Mouse (Mus musculus): ENCODE results near the gene Dram1.

The Dram1 gene

DNA sequence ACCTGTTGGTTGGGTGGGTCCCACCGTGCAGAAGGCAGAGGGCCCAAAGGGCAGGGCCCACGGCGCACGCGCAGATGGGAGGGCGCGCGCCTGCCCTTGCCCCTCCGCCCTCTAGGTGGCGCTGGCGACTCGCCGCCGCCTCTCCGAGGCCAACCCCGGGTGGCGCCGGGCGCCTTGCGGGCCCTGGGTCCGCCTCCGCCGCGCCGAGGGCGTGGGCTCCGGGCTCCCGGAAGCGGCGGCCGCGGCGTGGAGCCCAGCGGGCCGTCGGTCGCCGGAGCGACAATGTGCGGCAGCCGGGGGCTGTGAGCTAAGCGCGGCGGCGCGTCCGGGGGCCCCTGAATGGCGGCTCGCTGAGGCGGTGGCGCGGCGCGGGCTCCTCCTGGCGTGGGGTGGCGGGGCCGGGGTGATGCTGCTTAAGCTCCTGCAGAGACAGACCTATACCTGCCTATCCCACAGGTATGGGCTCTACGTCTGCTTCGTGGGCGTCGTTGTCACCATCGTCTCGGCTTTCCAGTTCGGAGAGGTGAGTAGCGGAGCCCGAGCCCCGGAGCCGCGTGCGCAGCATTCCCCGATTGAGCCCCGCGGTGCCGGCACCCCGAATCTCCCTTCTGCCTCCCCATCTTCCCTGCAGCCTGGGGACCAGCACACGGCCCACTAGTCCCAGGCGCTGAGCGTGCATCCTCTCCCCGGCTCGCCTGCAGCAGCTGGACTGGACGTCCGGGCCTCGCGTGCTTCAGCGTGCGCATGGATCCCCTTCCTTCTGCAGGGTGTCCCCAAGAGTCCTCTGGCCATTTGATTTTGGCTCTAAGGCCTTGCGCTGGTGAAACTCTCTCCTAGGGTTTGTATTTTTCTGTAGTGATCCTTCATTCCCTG, at the start of gene Dram1, which contains the start of gene Gnptab:
Gene Dram1, minus strand, starts transcription at position 68 of the 873 bp plus-strand sequence.
Gene Gnptab, plus strand, starts transcription at position 120 of the 873 bp plus-strand sequence.
- peak; percentile 94 for DNase-seq (ENCODE audit: low spot score)

- DNase-seq (ENCODE audit: low spot score) = no peak
These were observed 49.1 kb upstream of the Dram1 start for GRCm38 (mm10) chr10:88427998-88428397.

GRCm38 (mm10) chr10:88426896-88427295, 48.0 kb upstream of the Dram1 start:
- no peak for DNase-seq (ENCODE audit: low spot score)

- DNase-seq (ENCODE audit: low spot score) = peak; percentile 60
These were observed 47.4 kb upstream of the Dram1 start for GRCm38 (mm10) chr10:88426158-88426816.

GRCm38 (mm10) chr10:88420655-88421435, 42.0 kb upstream of the Dram1 start:
- no peak for DNase-seq (ENCODE audit: low spot score)

- no peak for DNase-seq (ENCODE audit: low spot score)
These were observed 41.3 kb upstream of the Dram1 start for GRCm38 (mm10) chr10:88420141-88420541.

GRCm38 (mm10) chr10:88417686-88418085, 38.8 kb upstream of the Dram1 start:
- no peak for DNase-seq (ENCODE audit: low spot score)

DNA sequence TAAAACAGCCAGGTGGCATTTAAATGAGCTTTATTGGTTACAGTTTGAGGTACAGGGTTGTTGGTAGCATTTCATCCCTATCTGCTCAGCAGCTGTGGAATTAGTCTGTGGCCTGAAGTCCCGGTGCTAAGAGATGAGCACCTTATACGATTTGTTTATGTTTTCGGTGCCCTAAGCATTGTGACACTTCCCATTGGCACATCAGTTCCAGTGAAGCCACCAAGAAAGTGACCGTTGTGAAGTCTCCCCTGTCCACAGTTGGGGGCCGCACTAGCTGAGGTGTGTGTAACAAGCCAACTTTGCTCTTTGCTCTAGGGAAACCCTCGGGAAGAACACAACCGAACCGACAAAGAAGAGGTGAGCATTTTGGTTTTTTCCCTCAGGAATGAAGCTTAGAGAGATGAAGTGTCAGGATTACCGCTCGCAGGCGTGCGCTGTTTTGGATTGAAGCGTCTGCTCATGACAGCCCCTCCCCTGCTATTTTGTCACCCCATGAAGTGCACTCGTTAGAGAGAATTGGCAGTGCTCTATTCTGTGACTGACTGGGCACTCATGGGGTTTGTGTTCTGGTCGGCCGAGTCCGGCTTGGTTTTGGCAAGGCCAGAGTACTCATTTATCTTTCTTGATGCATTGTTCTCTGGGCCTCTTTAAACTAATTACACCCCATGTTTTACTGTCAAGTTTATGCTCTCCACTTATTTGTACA, 33.6 kb upstream of the Dram1 start:
- no peak for DNase-seq (ENCODE audit: low spot score)

- DNase-seq (ENCODE audit: low spot score) = no peak
These were observed 30.9 kb upstream of the Dram1 start for GRCm38 (mm10) chr10:88409751-88410150.

GRCm38 (mm10) chr10:88407875-88408631, 29.2 kb upstream of the Dram1 start:
- no peak for DNase-seq (ENCODE audit: low spot score)

DNA sequence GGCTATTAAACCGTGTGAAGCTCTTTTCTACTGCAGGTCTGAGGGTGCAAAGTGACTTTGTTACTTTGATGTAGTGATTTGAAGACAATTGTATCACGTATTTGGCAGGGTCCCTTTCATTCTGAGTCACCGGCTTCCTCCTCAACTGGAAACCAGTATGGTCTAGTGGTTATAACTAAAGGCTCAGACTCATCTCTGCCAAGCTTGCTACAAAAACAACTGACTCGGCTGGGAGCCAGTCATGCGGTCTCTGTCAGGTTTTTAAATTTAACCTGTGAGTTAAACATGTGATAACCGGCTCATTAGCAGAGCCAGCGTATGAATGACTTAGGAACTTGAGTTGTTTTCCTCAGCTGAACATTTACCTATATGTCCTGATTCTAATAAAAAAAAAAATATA, 26.9 kb upstream of the Dram1 start:
- no peak for DNase-seq (ENCODE audit: low spot score)

DNA sequence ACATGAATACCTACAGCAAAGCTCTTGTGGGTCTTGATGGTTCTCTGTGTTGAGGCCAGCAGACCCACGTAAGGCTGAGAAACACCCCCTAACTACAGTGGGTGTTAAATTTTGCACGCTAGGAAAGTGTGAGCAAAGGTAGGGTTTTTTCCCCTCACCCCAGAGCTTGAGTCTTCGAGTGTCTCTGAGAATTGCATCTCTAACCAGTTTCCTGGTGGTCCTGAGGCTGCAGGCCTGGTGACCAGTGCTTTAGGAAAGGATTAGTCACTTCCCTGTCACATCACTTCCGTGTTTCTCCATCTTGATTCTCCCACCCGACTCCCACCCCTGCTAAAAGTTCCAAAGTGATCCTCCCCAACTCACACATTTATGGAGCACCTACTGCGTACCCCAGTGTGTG, 25.3 kb upstream of the Dram1 start:
- DNase-seq (ENCODE audit: low spot score) = no peak

GRCm38 (mm10) chr10:88403021-88403420, 24.1 kb upstream of the Dram1 start:
- no peak for DNase-seq (ENCODE audit: low spot score)

- DNase-seq (ENCODE audit: low spot score) = no peak
These were observed 20.4 kb upstream of the Dram1 start for GRCm38 (mm10) chr10:88399271-88399670.

DNA sequence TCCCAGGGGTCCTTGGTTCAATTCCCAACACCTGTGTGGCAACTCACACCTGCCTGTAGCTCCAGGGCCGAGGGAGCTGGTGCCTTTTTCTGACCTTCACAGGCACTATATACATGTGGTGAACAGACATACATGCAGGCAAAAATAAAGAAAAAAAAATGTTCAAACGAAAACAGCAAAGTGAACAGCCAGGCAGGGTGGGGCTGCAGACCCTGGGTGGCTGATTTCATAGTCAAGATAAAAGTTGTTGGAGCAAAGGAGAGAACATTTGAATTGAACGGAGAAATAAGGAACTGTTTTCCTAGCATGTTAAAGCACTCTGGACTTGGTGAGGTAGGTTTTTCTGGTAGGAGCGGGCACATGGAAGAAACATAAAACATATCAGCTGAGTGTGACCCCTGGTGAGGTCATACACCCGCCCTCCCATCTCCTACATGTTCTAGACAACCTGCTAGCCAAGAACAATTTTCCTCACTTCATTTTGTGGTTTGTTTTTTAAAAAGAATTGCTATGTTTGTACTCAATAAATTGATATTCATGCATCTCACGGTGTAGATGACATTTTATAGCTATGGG, 19.9 kb upstream of the Dram1 start:
- no peak for DNase-seq (ENCODE audit: low spot score)

GRCm38 (mm10) chr10:88392181-88392847, 13.4 kb upstream of the Dram1 start:
- DNase-seq (ENCODE audit: low spot score) = no peak

GRCm38 (mm10) chr10:88391495-88391894, 12.6 kb upstream of the Dram1 start:
- no peak for DNase-seq (ENCODE audit: low spot score)

DNA sequence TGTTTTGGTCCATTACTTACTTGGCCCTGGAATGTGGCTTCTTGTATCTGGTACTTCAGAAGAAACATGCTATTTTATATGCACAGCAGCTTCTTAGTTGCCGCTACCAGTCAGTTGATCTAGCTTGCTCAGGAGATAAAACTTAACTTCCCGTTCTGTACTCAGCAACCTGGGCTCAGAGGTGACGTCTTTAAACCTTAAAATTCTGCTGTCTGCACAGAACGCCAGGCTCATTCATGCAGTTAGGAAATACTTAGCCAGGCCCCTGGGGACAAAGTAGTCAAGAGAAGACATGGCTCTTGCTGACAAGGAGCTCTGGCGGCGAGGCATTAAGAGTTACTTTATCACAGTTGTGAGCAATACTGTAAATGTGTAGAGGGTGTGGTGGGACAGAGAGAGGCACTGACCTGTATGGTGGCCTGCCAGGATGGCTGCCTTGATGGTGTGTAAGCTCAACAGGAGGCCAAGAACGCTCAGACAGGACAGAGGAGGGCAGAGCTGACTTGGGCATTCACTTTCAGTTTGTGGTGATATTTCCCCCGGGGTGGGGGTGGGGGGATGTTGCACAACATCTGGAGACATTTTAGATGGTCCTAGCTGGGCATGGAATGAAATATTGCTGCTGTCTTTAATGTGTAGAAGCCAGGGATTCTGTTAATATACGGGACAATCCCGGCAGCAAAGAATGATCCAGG, 11.4 kb upstream of the Dram1 start:
- DNase-seq (ENCODE audit: low spot score) = no peak

DNA sequence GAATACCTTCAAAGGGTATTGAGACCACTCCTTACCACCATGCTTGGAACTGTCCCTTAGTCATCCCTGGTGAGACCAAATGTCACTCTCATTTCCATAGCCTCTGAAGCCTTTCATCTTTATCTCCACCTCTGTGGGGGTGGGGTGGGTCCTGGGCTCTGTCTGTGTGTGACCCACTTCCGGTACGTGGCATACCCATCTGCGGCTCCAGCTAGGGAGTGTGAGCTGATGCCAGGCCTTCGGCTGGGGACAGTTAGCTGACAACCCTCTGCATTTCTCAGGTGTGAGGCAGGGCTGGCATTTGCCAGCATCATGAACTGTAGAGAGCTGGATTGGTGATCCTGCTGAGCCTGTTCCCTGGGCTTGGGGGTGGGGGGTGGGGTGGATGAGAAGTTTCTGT, 10.7 kb upstream of the Dram1 start:
- no peak for DNase-seq (ENCODE audit: low spot score)

GRCm38 (mm10) chr10:88386251-88386650, 7.4 kb upstream of the Dram1 start:
- DNase-seq (ENCODE audit: low spot score) = no peak
